Mouse (Mus musculus): ENCODE data around the gene C77080. TPM values are rescaled to one million over a fixed set of nuclear protein-coding genes. Genes with fewer than 3 reads are reported as not detected.
A peak's percentile ranks its signal among the peaks of the same experiment; 100 is the strongest.

Gene C77080
- polyA plus RNA-seq, 1 experiment from 2014 or later, result 7.2 TPM

- Histone ChIP-seq H3K27me3 (replicated peaks; ENCODE audit: control insufficient read depth, insufficient read depth, low read length) (peaks cover 9% of the 10 kb centered on the region; the same call in 1 of the 2 replicates), H3K4me3 (ENCODE audit: low read depth, low read length) (no peak overlapping the region), H3K9me3 (ENCODE audit: control insufficient read depth, low read length) (no peaks in the 10 kb centered on the region), H3K4me1 (replicated peaks; ENCODE audit: control insufficient read depth, insufficient read depth, low read length) (peaks cover 16% of the 10 kb centered on the region), H3K27ac (ENCODE audit: low read depth) (no peak overlapping the region), H3K4me2 (ENCODE audit: low read length) (no peak overlapping the region), H3K9ac (ENCODE audit: low read length) (no peak overlapping the region), H3K36me3 (ENCODE audit: control insufficient read depth, insufficient read depth, low read length) (no peaks in the 10 kb centered on the region)
- DNase-seq (ENCODE audit: low spot score), result no peak
- WGBS, result 30% methylated on average over 7 of the region's 7 CpGs
- ATAC-seq (replicated peaks; ENCODE audit: low FRiP score, low TSS enrichment, low read depth), result no peak
These were observed 19.3 kb downstream of the C77080 start for GRCm38 (mm10) chr4:129241898-129242297.

GRCm38 (mm10) chr4:129239075-129239474 is 22.1 kb downstream of the C77080 start:
- Histone ChIP-seq H3K36me3 (ENCODE audit: control insufficient read depth, insufficient read depth, low read length) (no peaks in the 10 kb centered on the region), H3K4me3 (ENCODE audit: low read depth, low read length) (peak overlapping the region; percentile 75), H3K27ac (ENCODE audit: low read depth) (no peak overlapping the region), H3K27me3 (replicated peaks; ENCODE audit: control insufficient read depth, insufficient read depth, low read length) (no peaks in the 10 kb centered on the region), H3K4me2 (ENCODE audit: low read length) (peak overlapping the region; percentile 96), H3K9me3 (ENCODE audit: control insufficient read depth, low read length) (no peaks in the 10 kb centered on the region), H3K9ac (ENCODE audit: low read length) (peak overlapping the region; percentile 71), H3K4me1 (replicated peaks; ENCODE audit: control insufficient read depth, insufficient read depth, low read length) (peaks cover 18% of the 10 kb centered on the region)
- 1% methylated on average over 28 of the region's 29 CpGs for WGBS
- ATAC-seq (replicated peaks; ENCODE audit: low FRiP score, low TSS enrichment, low read depth) (peak; percentile 88), DNase-seq (ENCODE audit: low spot score) (peak; percentile 88)

DNA sequence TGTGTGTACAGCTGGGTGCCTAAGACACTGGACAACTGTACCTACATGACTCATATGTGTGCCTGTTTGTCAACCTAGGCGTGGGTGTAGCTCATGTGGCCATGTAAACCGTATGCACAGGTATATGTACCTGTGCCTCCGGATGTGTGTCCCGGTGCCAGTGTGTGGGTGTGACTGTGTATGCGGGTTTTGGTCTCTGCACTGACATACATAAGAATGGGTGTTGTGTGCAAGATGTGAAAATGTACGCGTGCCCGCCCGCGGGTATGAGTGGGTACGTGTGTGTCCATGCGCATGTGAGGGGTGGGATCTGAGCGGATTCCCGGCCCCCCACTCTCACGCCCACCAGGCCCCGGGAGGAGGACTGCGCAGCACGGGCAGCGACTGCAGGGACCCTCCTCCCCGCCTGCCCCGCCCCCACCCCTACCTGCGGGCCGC is 22.6 kb downstream of the C77080 start:
- Histone ChIP-seq H3K4me3 (ENCODE audit: low read depth, low read length) (peak overlapping the region; percentile 75), H3K9ac (ENCODE audit: low read length) (peak overlapping the region; percentile 71), H3K27me3 (replicated peaks; ENCODE audit: control insufficient read depth, insufficient read depth, low read length) (no peaks in the 10 kb centered on the region), H3K4me2 (ENCODE audit: low read length) (peak overlapping the region; percentile 96), H3K36me3 (ENCODE audit: control insufficient read depth, insufficient read depth, low read length) (no peaks in the 10 kb centered on the region), H3K4me1 (replicated peaks; ENCODE audit: control insufficient read depth, insufficient read depth, low read length) (peaks cover 18% of the 10 kb centered on the region), H3K27ac (ENCODE audit: low read depth) (no peak overlapping the region), H3K9me3 (ENCODE audit: control insufficient read depth, low read length) (no peaks in the 10 kb centered on the region)
- under 1% methylated on average over 23 of the region's 23 CpGs for WGBS
- ATAC-seq (replicated peaks; ENCODE audit: low FRiP score, low TSS enrichment, low read depth) (peak; percentile 38; the same call in 1 of the 2 replicates), DNase-seq (ENCODE audit: low spot score) (peak; percentile 79)

- Histone ChIP-seq H3K4me3 (ENCODE audit: low read depth, low read length) (peak overlapping the region; percentile 75), H3K36me3 (ENCODE audit: control insufficient read depth, insufficient read depth, low read length) (no peaks in the 10 kb centered on the region), H3K27ac (ENCODE audit: low read depth) (no peak overlapping the region), H3K9me3 (ENCODE audit: control insufficient read depth, low read length) (no peaks in the 10 kb centered on the region), H3K9ac (ENCODE audit: low read length) (peak overlapping the region; percentile 71), H3K27me3 (replicated peaks; ENCODE audit: control insufficient read depth, insufficient read depth, low read length) (no peaks in the 10 kb centered on the region), H3K4me1 (replicated peaks; ENCODE audit: control insufficient read depth, insufficient read depth, low read length) (peaks cover 18% of the 10 kb centered on the region), H3K4me2 (ENCODE audit: low read length) (peak overlapping the region; percentile 96)
- DNase-seq (ENCODE audit: low spot score) (peak; percentile 69), ATAC-seq (replicated peaks; ENCODE audit: low FRiP score, low TSS enrichment, low read depth) (no peak)
- 8% methylated on average over 21 of the region's 21 CpGs for WGBS
These were observed 23.3 kb downstream of the C77080 start for GRCm38 (mm10) chr4:129237843-129238441.

- no peak for ATAC-seq (replicated peaks; ENCODE audit: low FRiP score, low TSS enrichment, low read depth)
- 81% methylated on average over 8 of the region's 8 CpGs for WGBS
- H3K27me3 ChIP-seq (replicated peaks; ENCODE audit: control insufficient read depth, insufficient read depth, low read length), result no peaks in the 10 kb centered on the region
- H3K4me1 ChIP-seq (replicated peaks; ENCODE audit: control insufficient read depth, insufficient read depth, low read length), result peaks cover 10% of the 10 kb centered on the region
- H3K9me3 ChIP-seq (ENCODE audit: control insufficient read depth, low read length), result no peaks in the 10 kb centered on the region
- no peak overlapping the region for H3K9ac ChIP-seq (ENCODE audit: low read length)
- H3K4me3 ChIP-seq (ENCODE audit: low read depth, low read length), result no peak overlapping the region
- no peak overlapping the region for H3K4me2 ChIP-seq (ENCODE audit: low read length)
- peak overlapping the region; percentile 6; the same call in 1 of the 2 replicates for H3K27ac ChIP-seq (ENCODE audit: low read depth)
- no peaks in the 10 kb centered on the region for H3K36me3 ChIP-seq (ENCODE audit: control insufficient read depth, insufficient read depth, low read length)
- DNase-seq (ENCODE audit: low spot score), result no peak
These were observed 24.9 kb downstream of the C77080 start for GRCm38 (mm10) chr4:129236236-129236813.

GRCm38 (mm10) chr4:129235147-129235546 is 26.1 kb downstream of the C77080 start:
- Histone ChIP-seq H3K36me3 (ENCODE audit: control insufficient read depth, insufficient read depth, low read length) (no peaks in the 10 kb centered on the region), H3K4me3 (ENCODE audit: low read depth, low read length) (no peak overlapping the region), H3K4me2 (ENCODE audit: low read length) (no peak overlapping the region), H3K27me3 (replicated peaks; ENCODE audit: control insufficient read depth, insufficient read depth, low read length) (no peaks in the 10 kb centered on the region), H3K9me3 (ENCODE audit: control insufficient read depth, low read length) (no peaks in the 10 kb centered on the region), H3K27ac (ENCODE audit: low read depth) (0 out of 2 replicates have a peak overlapping the region, but pooled peaks have one; percentile 4), H3K4me1 (replicated peaks; ENCODE audit: control insufficient read depth, insufficient read depth, low read length) (peaks cover 10% of the 10 kb centered on the region), H3K9ac (ENCODE audit: low read length) (no peak overlapping the region)
- ATAC-seq (replicated peaks; ENCODE audit: low FRiP score, low TSS enrichment, low read depth) (no peak), DNase-seq (ENCODE audit: low spot score) (no peak)
- 71% methylated on average over 3 of the region's 3 CpGs for WGBS

- no peak for DNase-seq (ENCODE audit: low spot score)
- H3K4me2 ChIP-seq (ENCODE audit: low read length), result no peak overlapping the region
- H3K27me3 ChIP-seq (replicated peaks; ENCODE audit: control insufficient read depth, insufficient read depth, low read length), result no peaks in the 10 kb centered on the region
- H3K27ac ChIP-seq (ENCODE audit: low read depth), result no peak overlapping the region
- no peak for ATAC-seq (replicated peaks; ENCODE audit: low FRiP score, low TSS enrichment, low read depth)
- 41% methylated on average over 7 of the region's 7 CpGs for WGBS
- peaks cover 10% of the 10 kb centered on the region for H3K4me1 ChIP-seq (replicated peaks; ENCODE audit: control insufficient read depth, insufficient read depth, low read length)
- no peaks in the 10 kb centered on the region for H3K36me3 ChIP-seq (ENCODE audit: control insufficient read depth, insufficient read depth, low read length)
- H3K4me3 ChIP-seq (ENCODE audit: low read depth, low read length), result no peak overlapping the region
- no peak overlapping the region for H3K9ac ChIP-seq (ENCODE audit: low read length)
- no peaks in the 10 kb centered on the region for H3K9me3 ChIP-seq (ENCODE audit: control insufficient read depth, low read length)
These were observed 26.7 kb downstream of the C77080 start for GRCm38 (mm10) chr4:129234488-129234887.

- Histone ChIP-seq H3K4me2 (ENCODE audit: low read length) (no peak overlapping the region), H3K27me3 (replicated peaks; ENCODE audit: control insufficient read depth, insufficient read depth, low read length) (no peaks in the 10 kb centered on the region), H3K4me1 (replicated peaks; ENCODE audit: control insufficient read depth, insufficient read depth, low read length) (peaks cover 12% of the 10 kb centered on the region), H3K9ac (ENCODE audit: low read length) (no peak overlapping the region), H3K27ac (ENCODE audit: low read depth) (peak overlapping the region; percentile 78), H3K4me3 (ENCODE audit: low read depth, low read length) (no peak overlapping the region), H3K36me3 (ENCODE audit: control insufficient read depth, insufficient read depth, low read length) (no peaks in the 10 kb centered on the region), H3K9me3 (ENCODE audit: control insufficient read depth, low read length) (no peaks in the 10 kb centered on the region)
- DNase-seq (ENCODE audit: low spot score) (no peak), ATAC-seq (replicated peaks; ENCODE audit: low FRiP score, low TSS enrichment, low read depth) (peak; percentile 36; the same call in 1 of the 2 replicates)
- 50% methylated on average over 9 of the region's 9 CpGs for WGBS
These were observed 28.4 kb downstream of the C77080 start for GRCm38 (mm10) chr4:129232561-129233360.
